Mouse (Mus musculus) CD4-positive, CD25-positive, alpha-beta regulatory T cell, adult 4 months (primary cell): Measurements from ENCODE around the gene Skor1. TPM values are rescaled to one million over a fixed set of nuclear protein-coding genes. Genes with fewer than 3 reads are reported as not detected.

Source experiments
- ATAC-seq: one replicate; pipeline ENCODE4 v1.8.0; 2017
- polyA plus RNA-seq, 2 experiments: library from polyadenylated mRNA; unstranded; fragments of 100-300 nt; shearing (Covaris generic); gene quantifications; one replicate each; pipeline ENCODE4 v1.2.1; 2017

Skor1 gene
- polyA plus RNA-seq: not detected

GRCm38 (mm10) chr9:63148410-63149371 lies at the start of gene Skor1:
Gene Skor1, minus strand, starts transcription at chr9:63148961.
- no peak for ATAC-seq

- ATAC-seq: no peak
Observed at GRCm38 (mm10) chr9:63197252-63197651, 48.5 kb upstream of the Skor1 start.

DNA sequence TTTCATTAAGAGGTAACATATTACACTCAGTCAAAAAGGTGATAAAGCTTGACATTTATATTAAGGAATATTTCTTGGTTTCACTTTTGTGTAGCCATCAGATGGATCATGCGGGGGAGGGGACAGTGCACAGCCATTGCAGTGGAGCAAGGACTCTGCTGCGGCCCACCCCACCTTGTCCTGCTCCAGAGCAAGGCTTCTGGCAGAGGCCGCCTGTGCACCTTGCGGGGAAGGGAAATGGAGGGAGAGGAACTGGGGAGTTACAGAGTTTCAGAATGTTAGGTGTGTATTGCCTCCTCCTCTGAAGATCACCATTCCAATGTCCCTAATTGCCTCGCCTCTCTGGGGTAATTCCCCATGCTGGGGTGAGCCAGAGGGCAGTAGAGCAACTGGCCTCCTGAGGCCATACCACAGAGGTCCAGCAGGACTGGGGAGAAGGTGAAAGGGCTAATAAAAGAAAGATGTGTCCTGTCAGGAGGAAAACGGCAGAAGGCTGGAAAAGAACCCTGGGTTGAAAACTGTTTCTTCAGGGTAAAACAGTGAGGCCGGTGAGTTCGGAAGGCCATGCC lies 47.4 kb upstream of the Skor1 start:
- no peak for ATAC-seq

GRCm38 (mm10) chr9:63195523-63195922 lies 46.8 kb upstream of the Skor1 start:
- ATAC-seq: no peak

- ATAC-seq: no peak
Observed at GRCm38 (mm10) chr9:63194791-63195190, 46.0 kb upstream of the Skor1 start.

DNA sequence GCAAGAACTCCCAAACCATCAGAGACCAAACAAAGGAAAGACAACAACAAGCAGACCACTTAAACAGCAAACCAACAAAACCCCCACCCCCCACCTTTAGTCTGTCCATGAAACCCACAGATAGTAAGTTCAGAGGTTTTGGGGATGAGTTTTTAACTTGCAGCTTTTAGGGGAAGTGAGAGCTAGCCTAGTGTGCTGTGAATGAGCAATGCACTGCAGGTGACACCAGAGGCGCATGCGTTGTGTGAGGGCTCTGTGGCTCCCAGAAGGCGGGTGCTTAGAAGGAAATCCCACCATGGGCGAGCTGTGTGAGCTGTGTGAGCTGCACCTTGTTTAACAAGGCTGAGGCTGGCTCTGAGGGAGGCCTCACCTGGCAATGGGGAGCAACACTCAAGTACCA lies 44.0 kb upstream of the Skor1 start:
- ATAC-seq: no peak

GRCm38 (mm10) chr9:63187310-63187709 lies 38.5 kb upstream of the Skor1 start:
- no peak for ATAC-seq

GRCm38 (mm10) chr9:63185249-63185648 lies 36.5 kb upstream of the Skor1 start:
- ATAC-seq: no peak

- no peak for ATAC-seq
Observed at GRCm38 (mm10) chr9:63183864-63184263, 35.1 kb upstream of the Skor1 start.

- ATAC-seq: no peak
Observed at GRCm38 (mm10) chr9:63182306-63182960, 33.7 kb upstream of the Skor1 start.

DNA sequence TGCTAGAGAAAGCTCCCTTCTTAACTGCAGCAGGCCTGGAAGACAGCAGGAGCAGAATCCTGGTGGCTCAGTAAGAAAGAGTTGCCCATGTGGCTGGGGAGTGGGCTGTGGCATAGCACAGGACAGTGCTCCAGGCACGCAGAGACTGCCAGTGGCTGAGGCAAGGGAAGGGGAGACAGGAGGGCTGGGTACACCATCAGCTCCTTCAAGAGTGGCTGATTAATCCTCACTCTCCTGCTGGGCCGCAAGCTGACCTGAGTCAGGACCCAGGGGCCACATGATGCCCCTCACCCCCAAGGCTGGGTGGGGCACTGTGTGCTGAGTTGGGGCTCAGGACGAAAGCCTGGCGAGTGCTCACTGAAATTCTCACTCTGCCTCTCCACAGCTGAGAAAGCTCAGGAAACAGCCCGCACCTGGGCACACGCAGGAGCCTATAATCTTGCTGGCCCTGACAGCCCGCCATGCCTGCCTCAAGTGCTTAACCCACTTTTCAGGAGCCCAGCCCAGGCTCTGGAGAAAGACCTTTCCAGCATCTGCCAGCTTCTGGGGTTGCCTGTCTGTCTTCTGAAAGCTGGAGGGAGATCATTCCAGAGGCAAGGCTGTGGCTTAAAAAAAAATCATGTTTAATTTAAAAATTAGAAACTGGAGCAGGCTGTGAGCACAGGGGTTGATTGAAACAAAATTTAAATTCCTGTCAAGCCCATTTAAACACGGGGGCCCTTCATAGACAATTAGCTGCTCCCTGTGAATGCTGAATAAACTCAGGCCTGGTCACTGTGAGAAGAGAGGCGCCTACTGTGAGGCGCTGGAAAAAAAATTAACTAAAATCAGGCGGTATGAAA lies 32.8 kb upstream of the Skor1 start:
- ATAC-seq: no peak

- no peak for ATAC-seq
Observed at GRCm38 (mm10) chr9:63178296-63178695, 29.5 kb upstream of the Skor1 start.

DNA sequence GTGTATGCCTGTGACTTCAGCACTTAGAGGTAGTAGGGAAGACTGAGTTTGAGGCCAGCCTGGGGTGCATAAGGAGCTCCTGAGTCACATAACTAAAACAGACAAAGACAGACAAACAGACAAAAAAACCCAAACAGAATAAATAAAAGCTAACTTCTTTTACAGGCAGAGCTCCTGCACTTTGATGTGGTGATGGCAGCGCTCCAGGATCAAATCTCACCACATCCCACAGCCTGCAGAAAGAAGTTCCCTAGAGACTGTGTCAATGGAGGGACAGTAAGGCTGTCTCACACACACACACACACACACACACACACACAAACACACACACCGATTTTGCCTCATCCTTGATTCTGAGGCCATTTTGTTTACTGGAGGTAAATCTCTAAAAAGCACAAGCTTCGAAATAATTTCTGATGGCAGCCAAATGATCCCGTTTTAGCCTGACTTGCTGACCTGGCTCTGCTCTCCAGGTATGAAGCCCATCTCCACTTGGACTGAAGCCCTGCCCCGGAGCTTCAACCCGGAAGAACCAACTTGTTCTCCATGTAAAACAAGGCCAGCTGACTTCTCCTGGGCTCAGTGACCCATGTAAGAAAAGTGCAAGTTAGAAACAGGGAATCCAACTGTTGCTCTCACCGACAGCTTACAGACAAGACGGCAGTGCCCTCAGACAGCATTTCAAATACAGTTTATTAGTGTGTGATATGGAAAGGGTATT lies 25.4 kb upstream of the Skor1 start:
- ATAC-seq: no peak

DNA sequence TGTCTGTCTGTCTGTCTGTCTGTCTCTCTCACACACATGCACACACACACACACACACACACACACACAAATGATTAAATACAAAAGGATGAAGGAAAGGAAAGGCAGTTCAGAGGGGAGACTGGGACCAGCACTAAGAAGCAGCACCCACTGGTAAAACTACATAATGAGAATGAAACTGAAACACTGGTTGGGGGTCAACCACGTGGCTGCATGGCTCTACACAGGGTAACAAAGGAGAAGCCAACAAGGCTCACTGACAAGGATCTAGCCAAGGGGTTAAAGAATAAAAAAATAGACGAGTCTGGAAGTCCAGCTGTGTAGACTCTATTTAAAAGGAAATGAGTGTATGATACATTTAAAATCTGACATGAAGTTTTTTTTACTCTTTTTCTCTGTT lies 23.2 kb upstream of the Skor1 start:
- ATAC-seq: no peak

- ATAC-seq: no peak
Observed at GRCm38 (mm10) chr9:63169127-63169526, 20.4 kb upstream of the Skor1 start.

DNA sequence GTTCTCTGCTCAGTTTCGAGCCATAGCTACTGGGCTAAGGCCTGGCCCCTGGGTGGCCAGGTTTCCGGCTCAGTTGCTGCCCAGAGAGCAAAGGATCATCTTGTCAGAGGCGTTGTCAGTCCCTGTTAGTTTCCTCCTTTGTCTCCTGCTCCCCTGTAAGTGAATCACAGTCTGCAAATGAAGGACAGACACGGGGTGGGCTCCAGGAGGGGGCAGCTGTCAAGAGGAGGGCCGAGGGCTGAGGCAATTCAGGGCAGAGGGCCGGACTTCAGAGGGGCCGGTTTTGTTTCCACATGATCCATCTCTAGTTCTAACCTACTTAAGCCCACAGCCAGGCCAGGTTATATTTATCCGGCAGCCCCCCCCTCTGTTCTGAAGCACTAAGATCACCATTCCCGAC lies 16.3 kb upstream of the Skor1 start:
- ATAC-seq: no peak

- no peak for ATAC-seq
Observed at GRCm38 (mm10) chr9:63163756-63164155, 15.0 kb upstream of the Skor1 start.

DNA sequence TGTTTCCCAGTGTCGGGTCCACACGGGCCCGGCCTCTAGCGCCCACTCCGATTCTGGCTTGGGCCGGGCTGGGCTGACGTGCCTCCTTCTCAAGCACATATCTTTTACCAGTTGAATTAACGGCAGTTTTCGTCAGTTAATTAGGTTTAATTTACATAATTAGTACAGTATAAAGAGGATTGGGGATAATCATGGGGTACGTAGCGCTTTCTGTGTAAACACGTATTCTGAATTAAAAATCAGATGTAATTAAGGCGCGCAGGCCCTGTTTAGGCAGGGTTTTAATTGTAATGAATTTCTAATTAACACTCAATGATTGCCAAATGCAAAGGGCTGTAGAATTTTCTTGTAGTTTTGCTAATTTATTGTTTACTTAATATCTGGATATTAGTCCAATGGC lies 3.2 kb upstream of the Skor1 start:
- ATAC-seq: no peak

- ATAC-seq: no peak
Observed at GRCm38 (mm10) chr9:63151072-63151870, 2.5 kb upstream of the Skor1 start.

DNA sequence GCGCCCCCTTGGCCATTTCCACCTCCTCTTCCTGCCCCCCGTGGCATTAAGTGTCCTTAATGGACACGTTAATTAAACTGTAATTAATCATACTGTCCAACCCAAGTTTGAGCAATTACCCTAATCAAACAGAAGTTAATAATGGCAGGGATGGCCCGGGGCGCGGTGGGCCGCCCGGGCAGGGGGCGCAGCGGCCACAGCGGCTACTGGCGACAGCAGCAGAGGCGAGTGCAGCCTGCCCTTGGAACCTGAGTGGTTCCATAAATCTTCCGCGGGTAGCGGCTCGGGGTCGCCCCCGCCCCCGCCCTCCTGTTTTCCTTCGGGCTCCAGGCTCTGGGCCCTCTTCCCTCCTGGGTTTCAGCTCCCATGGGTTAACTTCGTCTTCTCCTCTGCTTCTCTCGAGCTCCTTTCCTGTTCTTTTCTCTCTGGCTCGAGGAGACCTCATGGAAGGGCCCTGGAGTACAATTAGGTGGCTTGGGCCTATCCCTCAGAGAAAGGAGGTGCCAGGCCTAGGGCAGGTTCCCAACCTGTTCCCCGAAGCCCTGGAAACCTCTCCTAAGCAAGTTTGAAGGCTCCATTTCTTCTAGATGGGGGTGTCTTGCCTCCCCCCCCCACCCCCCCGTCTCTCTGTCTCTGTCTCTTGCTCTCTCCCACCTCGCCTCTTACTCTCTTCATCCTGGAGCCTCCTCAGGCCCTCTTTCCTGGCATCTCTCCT lies 1.5 kb upstream of the Skor1 start:
- no peak for ATAC-seq
